Mouse (Mus musculus): ENCODE data around the gene Mcts2. TPM values are rescaled to one million over a fixed set of nuclear protein-coding genes. Genes with fewer than 3 reads are reported as not detected.
A peak's percentile ranks its signal among the peaks of the same experiment; 100 is the strongest.

The Mcts2 gene
- polyA plus RNA-seq, 1 experiment from 2014 or later = 39.4 TPM

DNA sequence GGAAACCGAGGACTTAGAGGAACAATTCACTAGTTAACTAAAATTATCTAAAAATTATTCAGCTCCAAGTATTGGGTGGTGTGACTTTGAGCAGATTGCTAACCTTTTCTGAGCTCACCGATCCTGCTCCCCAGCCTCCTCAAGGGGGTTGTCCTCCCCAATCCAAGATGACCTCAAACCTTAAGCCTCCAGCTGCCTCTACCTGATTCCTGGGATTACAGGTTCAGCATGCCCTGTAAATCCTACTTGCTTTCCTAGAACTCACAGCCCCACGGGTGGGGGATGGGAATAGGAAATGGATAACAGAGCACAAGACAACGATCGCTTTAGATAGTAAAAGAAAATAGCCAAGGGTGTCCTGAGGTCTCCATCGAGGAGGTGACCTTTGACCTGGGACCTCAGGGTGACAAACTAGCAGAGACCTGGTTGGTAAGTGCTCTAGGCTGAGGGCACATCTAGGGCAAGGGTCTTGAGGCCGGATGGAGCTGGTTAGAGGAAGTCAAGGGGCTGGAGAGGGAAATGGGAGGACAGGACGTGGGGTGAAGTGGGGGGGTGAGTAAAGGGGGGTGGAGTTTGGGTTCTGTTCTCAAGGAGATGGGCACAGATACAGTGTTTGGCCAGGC lies 42.3 kb downstream of the Mcts2 start:
- Histone ChIP-seq H3K4me1 (replicated peaks) (peaks cover 33% of the 10 kb centered on the region), H3K36me3 (no peaks in the 10 kb centered on the region), H3K27me3 (no peaks in the 10 kb centered on the region), H3K4me3 (no peak overlapping the region), H3K27ac (peak overlapping the region; percentile 67), H3K9ac (no peak overlapping the region; the same call in 1 of the 2 replicates), H3K4me2 (no peak overlapping the region), H3K9me3 (no peaks in the 10 kb centered on the region)
- no peak for ATAC-seq (ENCODE audit: low FRiP score)
- WGBS = 57% methylated on average over 8 of the region's 8 CpGs

DNA sequence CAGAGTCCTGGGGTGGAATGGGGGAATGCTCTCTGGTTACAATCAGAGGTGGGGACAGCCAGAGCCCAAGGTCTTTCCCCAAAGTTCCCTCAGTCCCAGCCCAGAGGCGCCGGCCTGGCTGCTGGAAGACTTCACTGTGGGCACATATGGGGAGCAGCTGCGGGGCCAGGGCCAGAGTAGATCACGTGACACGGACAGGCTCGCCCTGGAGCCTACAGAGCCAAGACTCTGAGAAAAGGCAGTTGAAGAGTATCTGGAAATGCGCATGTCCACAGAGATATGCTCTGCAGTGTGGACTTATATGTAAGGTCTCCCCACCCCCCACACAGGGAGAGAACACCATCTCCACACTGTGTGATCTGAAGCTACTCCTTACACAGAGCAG lies 42.8 kb downstream of the Mcts2 start:
- no peak overlapping the region for H3K4me3 ChIP-seq
- H3K9me3 ChIP-seq = no peaks in the 10 kb centered on the region
- WGBS = 30% methylated on average over 7 of the region's 7 CpGs
- peaks cover 34% of the 10 kb centered on the region for H3K4me1 ChIP-seq (replicated peaks)
- H3K27me3 ChIP-seq = no peaks in the 10 kb centered on the region
- no peak overlapping the region for H3K4me2 ChIP-seq
- H3K27ac ChIP-seq = peak overlapping the region; percentile 67
- no peaks in the 10 kb centered on the region for H3K36me3 ChIP-seq
- H3K9ac ChIP-seq = no peak overlapping the region; the same call in 1 of the 2 replicates
- peak; percentile 47 for ATAC-seq (ENCODE audit: low FRiP score)

DNA sequence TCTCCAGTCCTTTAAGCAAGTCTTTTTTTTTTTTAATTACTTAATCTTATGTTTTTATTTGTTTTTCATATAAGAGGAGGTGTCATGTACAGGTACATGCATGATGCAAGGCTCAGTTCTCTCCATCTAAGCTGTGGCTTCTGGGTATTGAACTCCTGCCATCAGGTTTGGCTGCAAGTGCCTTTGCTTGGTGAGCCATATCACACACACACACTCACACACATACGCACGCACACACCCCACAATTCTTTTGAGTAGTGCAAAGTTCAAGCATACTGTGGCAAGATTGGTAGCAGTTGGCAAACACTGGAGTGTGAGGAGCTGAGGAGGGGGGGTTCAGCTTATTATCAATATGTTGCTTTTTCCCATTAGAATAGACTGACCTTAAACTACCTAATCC lies 46.4 kb downstream of the Mcts2 start:
- H3K9ac ChIP-seq = no peak overlapping the region
- H3K9me3 ChIP-seq = no peaks in the 10 kb centered on the region
- H3K4me2 ChIP-seq = no peak overlapping the region
- H3K4me3 ChIP-seq = no peak overlapping the region
- 85% methylated on average over 2 of the region's 2 CpGs for WGBS
- no peaks in the 10 kb centered on the region for H3K27me3 ChIP-seq
- H3K27ac ChIP-seq = no peak overlapping the region
- ATAC-seq (ENCODE audit: low FRiP score) = no peak
- no peaks in the 10 kb centered on the region for H3K36me3 ChIP-seq
- peaks cover 50% of the 10 kb centered on the region for H3K4me1 ChIP-seq (replicated peaks)

DNA sequence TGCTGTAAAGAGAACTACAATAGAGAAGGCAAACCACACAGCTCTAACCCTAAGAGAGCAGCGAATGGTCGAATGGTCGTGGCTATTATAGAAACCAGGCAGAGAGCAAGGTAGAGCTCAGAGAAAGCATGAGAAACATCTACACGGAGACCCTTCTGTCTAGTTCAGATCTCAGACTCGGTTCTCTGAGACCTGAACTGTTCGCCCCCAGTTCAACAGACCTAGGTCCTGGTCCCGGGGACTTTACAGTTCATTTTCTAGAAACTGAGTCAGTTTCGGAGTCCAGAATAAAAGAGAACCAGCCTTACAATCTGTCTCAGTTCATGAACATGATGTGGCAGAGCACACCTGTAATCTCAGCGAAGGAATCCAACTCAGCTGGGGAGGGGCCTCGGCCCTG lies 47.7 kb downstream of the Mcts2 start:
- Histone ChIP-seq H3K4me3 (peak overlapping the region; percentile 58), H3K4me1 (replicated peaks) (peaks cover 57% of the 10 kb centered on the region), H3K27ac (peak overlapping the region; percentile 85), H3K4me2 (peak overlapping the region; percentile 91), H3K36me3 (no peaks in the 10 kb centered on the region), H3K9ac (peak overlapping the region; percentile 59), H3K27me3 (no peaks in the 10 kb centered on the region), H3K9me3 (no peaks in the 10 kb centered on the region)
- ATAC-seq (ENCODE audit: low FRiP score) = no peak
- 9% methylated on average over 10 of the region's 10 CpGs for WGBS

DNA sequence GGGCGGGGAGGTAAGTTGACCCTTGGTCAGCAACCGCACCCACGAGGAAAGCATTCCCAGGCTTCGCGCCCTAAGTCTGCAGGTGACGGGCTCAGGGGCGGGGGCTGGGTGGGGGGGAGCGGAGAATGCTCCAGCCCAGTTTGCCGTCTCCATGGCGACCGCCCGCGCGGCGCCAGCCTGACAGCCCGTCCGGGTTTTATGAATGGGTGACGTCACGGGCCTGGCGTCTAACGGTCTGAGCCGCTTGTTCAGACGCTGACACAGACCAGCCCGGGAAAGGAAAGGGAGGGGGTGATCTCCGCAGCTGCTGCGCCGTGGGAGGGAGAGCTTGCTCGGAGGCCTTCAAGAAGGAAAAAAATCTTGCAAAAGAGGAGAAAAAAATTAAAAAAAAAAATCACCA lies 48.1 kb downstream of the Mcts2 start:
- H3K4me3 ChIP-seq = peak overlapping the region; percentile 58
- H3K36me3 ChIP-seq = no peaks in the 10 kb centered on the region
- ATAC-seq (ENCODE audit: low FRiP score) = peak; percentile 86
- H3K9me3 ChIP-seq = no peaks in the 10 kb centered on the region
- no peaks in the 10 kb centered on the region for H3K27me3 ChIP-seq
- peaks cover 57% of the 10 kb centered on the region for H3K4me1 ChIP-seq (replicated peaks)
- WGBS = under 1% methylated on average over 28 of the region's 28 CpGs
- H3K4me2 ChIP-seq = peak overlapping the region; percentile 91
- peak overlapping the region; percentile 85 for H3K27ac ChIP-seq
- peak overlapping the region; percentile 59 for H3K9ac ChIP-seq

- peak; percentile 60 for ATAC-seq (ENCODE audit: low FRiP score)
- Histone ChIP-seq H3K27ac (peak within 1 kb of the TSS; percentile 85), H3K36me3 (no peaks in the 10 kb centered on the region), H3K4me3 (peak within 1 kb of the TSS; percentile 58), H3K9me3 (no peaks in the 10 kb centered on the region), H3K9ac (peak within 1 kb of the TSS; percentile 79), H3K4me1 (replicated peaks) (peaks cover 63% of the 10 kb centered on the region), H3K27me3 (no peaks in the 10 kb centered on the region), H3K4me2 (peak within 1 kb of the TSS; percentile 91)
- WGBS = under 1% methylated on average over 28 of the region's 28 CpGs
These were observed 49.3 kb downstream of the Mcts2 start, which contains the start of gene Id1 for GRCm38 (mm10) chr2:152736090-152736601. TSS of gene Id1 (plus strand) at chr2:152736251.

GRCm38 (mm10) chr2:152736748-152737147 lies 49.9 kb downstream of the Mcts2 start:
- ATAC-seq (ENCODE audit: low FRiP score) = no peak
- Histone ChIP-seq H3K4me3 (peak overlapping the region; percentile 58), H3K36me3 (no peaks in the 10 kb centered on the region), H3K4me2 (peak overlapping the region; percentile 91), H3K27ac (peak overlapping the region; percentile 85), H3K4me1 (replicated peaks) (peaks cover 69% of the 10 kb centered on the region), H3K9me3 (no peaks in the 10 kb centered on the region), H3K27me3 (no peaks in the 10 kb centered on the region), H3K9ac (peak overlapping the region; percentile 79)
- WGBS = under 1% methylated on average over 22 of the region's 22 CpGs

Other genes with a start within 250 kb of the Mcts2 start
- not detected in 2 replicates for gene Defb23, start 222.4 kb upstream of the Mcts2 start, polyA plus RNA-seq (2015; fragmentation: Nextera tagmentation; extraction: Ambion mirVana)
- gene Defb20, start 210.0 kb upstream of the Mcts2 start, polyA plus RNA-seq (2015; fragmentation: Nextera tagmentation; extraction: Ambion mirVana) = not detected in 2 replicates
- not detected in 2 replicates for gene Defb22, start 196.9 kb upstream of the Mcts2 start, polyA plus RNA-seq (2015; fragmentation: Nextera tagmentation; extraction: Ambion mirVana)
- not detected in 2 replicates for gene Defb26, start 175.3 kb upstream of the Mcts2 start, polyA plus RNA-seq (2015; fragmentation: Nextera tagmentation; extraction: Ambion mirVana)
- not detected in 2 replicates for gene Defb28, start 168.8 kb upstream of the Mcts2 start, polyA plus RNA-seq (2015; fragmentation: Nextera tagmentation; extraction: Ambion mirVana)
- gene Defb29, start 146.9 kb upstream of the Mcts2 start, polyA plus RNA-seq (2015; fragmentation: Nextera tagmentation; extraction: Ambion mirVana) = not detected in 2 replicates
- gene Gm17416, start 117.7 kb upstream of the Mcts2 start, polyA plus RNA-seq (2015; fragmentation: Nextera tagmentation; extraction: Ambion mirVana) = not detected in 2 replicates
- gene Defb21, start 114.3 kb upstream of the Mcts2 start, polyA plus RNA-seq (2015; fragmentation: Nextera tagmentation; extraction: Ambion mirVana) = not detected in 2 replicates
- gene Defb19, start 106.7 kb upstream of the Mcts2 start, polyA plus RNA-seq (2015; fragmentation: Nextera tagmentation; extraction: Ambion mirVana) = not detected in 2 replicates
- gene Defb45, start 87.6 kb upstream of the Mcts2 start, polyA plus RNA-seq (2015; fragmentation: Nextera tagmentation; extraction: Ambion mirVana) = not detected in 2 replicates
- not detected in 2 replicates for gene Defb36, start 82.7 kb upstream of the Mcts2 start, polyA plus RNA-seq (2015; fragmentation: Nextera tagmentation; extraction: Ambion mirVana)
- not detected in 2 replicates for gene Defb25, start 64.0 kb upstream of the Mcts2 start, polyA plus RNA-seq (2015; fragmentation: Nextera tagmentation; extraction: Ambion mirVana)
- 0.30 and 0.57 TPM in 2 replicates for gene Rem1, start 60.1 kb upstream of the Mcts2 start, polyA plus RNA-seq (2015; fragmentation: Nextera tagmentation; extraction: Ambion mirVana)
- 168 and 169 TPM in 2 replicates for gene H13, start 17.6 kb upstream of the Mcts2 start, polyA plus RNA-seq (2015; fragmentation: Nextera tagmentation; extraction: Ambion mirVana)
- 68.7 and 87.0 TPM in 2 replicates for gene Id1, start 49.2 kb downstream of the Mcts2 start, polyA plus RNA-seq (2015; fragmentation: Nextera tagmentation; extraction: Ambion mirVana)
- 4.6 and 5.4 TPM in 2 replicates for gene Cox4i2, start 67.1 kb downstream of the Mcts2 start, polyA plus RNA-seq (2015; fragmentation: Nextera tagmentation; extraction: Ambion mirVana)
- 173 and 179 TPM in 2 replicates for gene Bcl2l1, start 144.7 kb downstream of the Mcts2 start, polyA plus RNA-seq (2015; fragmentation: Nextera tagmentation; extraction: Ambion mirVana)
- gene Tpx2, start 160.9 kb downstream of the Mcts2 start, polyA plus RNA-seq (2015; fragmentation: Nextera tagmentation; extraction: Ambion mirVana) = 21.9 and 24.8 TPM in 2 replicates
- not detected in 2 replicates for gene Mylk2, start 224.3 kb downstream of the Mcts2 start, polyA plus RNA-seq (2015; fragmentation: Nextera tagmentation; extraction: Ambion mirVana)
- 3.3 and 3.8 TPM in 2 replicates for gene Foxs1, start 246.2 kb downstream of the Mcts2 start, polyA plus RNA-seq (2015; fragmentation: Nextera tagmentation; extraction: Ambion mirVana)